Mouse (Mus musculus): Measurements from ENCODE around the gene Trem2.
"Not testable (repeated sequence)": the region's sequence is repeated elsewhere in the genome, so short reads cannot be mapped to it uniquely, and the experiment has no call there.

The Trem2 gene

DNA sequence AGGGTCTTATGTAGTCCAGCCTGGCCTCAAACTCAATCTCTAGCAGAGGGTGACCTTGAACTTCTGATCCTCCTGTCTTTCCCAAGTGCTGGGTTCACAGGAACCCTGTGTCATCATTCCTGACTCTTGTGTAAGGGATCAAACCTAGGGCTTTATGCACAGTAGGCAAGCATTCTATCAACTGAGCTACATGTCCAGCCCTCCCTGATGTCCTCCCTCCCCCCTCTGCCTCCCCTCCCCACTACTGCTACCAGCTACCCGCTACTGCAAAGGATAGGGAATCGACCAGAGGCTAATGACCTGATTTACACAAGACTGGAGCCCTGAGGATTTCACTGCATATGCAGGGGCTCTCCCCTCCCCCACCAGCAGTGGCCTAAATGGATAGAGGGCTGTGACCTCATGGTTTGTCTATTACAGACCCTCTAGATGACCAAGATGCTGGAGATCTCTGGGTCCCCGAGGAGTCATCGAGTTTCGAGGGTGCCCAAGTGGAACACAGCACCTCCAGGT is 4.5 kb downstream of the Trem2 start:
- DNase-seq (ENCODE audit: low spot score), result no peak

DNA sequence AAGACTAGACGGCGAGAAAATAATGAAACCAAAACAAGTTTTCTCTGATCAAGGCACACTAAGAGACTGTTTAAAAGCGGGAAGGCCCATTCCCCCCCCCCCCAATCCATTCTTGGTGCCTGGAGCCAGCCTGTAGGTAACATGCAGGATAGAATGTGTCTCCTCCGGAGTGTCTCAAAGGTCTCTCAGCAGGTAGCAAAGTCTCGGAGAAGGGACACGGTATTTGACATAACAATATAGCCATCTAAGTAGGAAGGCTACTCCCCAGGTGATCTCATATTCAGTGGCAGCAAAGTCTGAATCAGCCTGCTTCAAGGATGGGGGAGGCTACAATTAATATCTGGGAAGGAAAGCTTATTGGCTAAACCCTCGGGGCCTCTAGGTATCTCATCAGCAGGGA is 6.8 kb downstream of the Trem2 start:
- not testable (repeated sequence) for DNase-seq (ENCODE audit: low spot score)

- DNase-seq (ENCODE audit: low spot score), result no peak
These were observed 9.6 kb downstream of the Trem2 start for GRCm38 (mm10) chr17:48355822-48356221.

DNA sequence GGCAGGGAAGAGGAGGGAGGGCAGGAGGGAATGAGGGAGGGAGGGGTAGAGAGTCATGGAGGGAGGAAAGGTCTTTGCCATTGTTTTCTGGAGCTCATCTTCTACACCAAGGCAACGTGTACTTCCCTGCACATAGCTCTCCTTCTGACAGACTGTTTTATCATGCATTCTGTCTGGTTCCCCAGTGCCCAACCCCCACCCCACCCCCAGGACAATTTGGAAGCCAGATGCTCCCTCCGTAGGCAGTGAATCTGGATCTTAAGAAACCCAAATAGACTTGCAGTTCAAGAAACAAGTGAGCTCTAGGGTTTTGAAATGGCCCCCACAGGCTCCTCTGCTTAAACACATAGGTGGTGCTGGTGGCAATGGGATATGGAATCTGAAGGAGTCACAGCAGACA is 11.7 kb downstream of the Trem2 start:
- no peak for DNase-seq (ENCODE audit: low spot score)

DNA sequence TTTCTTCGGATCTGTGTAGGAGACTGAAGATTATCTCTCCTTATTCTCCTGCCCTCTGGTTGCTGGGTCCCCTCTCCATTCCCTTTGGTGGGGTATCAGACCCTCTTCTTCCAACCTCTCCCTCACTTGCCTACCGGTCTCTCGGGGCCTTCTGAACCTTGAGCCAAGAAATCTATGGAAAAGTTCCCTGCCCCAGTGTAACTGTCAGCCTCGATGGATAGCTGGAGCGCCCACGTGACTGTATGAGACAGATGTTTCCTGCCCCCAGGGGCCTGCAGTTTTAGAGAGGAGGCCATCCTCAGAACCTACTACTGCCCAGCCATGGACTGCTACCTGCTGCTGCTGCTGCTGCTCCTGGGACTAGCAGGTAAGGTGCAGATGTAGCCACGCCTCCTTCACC is 13.4 kb downstream of the Trem2 start, which contains the start of gene Treml1:
Gene Treml1, plus strand, starts transcription at position 301 of the 400 bp plus-strand sequence.
- no peak for DNase-seq (ENCODE audit: low spot score)

DNA sequence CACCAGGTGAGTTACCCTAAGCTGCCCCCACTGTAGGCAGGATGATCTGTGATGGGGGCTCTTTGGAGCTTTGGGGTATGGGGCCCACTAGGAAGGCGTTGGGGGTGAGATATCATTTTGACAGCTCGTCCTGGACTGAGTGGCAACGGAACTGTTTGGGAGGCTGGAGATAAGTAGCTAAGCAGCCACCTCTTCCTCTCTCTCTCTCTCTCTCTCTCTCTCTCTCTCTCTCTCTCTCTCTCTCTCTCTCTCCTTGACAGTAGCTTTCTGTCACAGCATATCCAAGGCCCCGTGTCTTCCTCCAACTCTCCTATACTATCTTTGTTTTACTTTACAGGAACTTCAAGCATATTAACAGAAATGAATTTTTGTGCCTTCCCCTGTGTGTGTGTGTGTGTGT is 14.3 kb downstream of the Trem2 start:
- DNase-seq (ENCODE audit: low spot score), result no peak

GRCm38 (mm10) chr17:48362346-48362745 is 16.1 kb downstream of the Trem2 start:
- DNase-seq (ENCODE audit: low spot score), result no peak

DNA sequence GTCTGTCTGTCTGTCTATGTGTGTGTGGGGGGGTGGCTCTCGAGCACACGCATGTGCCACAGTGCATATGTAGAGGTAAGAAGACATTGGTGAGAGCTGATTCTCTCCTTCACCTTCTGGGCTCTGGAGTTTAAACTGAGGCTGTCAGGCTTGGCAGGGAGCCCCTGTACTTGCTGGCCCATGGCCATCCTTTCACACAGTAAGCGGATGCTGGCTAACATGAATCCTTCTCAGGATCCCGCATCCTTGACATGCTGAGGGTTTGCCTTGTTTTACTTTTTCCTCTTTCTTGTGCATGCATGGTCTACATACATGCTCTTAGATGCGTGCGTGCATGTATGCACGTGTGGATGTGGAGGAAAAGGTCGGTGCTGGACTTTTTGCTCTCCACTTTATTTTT is 16.8 kb downstream of the Trem2 start:
- peak; percentile 26 for DNase-seq (ENCODE audit: low spot score)

DNA sequence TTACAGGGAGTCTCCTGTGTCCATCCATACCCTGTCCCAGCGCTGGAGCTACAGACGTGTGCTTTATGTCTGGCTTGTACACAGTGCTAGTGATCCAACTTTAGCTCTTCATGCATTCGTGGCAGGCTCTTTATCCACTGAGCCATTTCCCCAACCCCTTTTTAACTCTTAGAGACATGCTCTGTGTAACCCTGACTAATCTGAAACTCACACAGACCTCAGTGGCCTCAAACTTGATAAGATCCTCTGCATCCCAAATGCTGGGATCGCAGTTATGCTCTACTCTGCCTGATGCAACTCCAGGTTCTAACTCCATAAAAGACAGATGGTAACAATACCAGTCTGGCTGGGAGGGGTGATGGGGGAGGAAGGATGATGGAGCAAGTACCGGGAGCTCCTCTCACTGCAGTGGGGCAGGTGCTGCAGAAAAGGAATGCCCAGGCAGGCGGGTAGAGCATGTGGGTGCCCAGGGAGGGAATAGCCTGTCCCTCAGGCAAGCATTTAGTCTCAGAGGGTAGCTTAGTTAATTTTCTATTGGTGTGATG is 17.3 kb downstream of the Trem2 start:
- no peak for DNase-seq (ENCODE audit: low spot score)

DNA sequence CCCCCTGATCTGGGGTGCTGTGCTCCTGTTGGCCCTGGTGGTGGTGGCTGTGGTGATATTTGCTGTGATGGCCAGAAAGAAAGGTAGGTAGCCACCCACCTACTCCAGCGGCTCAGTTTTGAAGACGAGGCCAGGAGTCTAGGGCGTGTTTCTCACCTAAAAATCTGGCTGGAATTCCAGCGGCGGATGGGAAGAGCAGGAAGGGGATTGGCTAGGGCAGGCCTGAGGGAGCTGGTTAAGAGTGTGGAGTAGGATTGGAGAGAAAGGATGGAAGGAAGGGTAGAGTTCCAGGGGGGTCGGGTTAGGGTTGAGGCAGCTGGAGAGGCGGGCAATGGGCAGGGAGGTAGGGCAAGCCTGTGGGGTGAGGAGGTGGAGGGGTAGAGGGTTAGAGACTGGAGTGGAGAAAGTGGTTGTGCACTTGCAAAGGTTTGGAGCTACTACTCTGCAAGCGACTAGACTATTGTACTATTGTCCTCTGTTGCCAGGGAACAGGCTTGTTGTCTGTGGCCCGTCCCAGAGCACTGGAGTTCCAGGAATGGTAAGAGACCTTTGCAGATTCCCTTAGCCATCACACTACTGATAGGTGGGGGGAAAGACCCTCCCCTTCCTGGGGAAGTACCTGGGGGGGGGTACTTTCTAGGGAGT is 19.4 kb downstream of the Trem2 start:
- DNase-seq (ENCODE audit: low spot score), result no peak

GRCm38 (mm10) chr17:48366806-48367205 is 20.6 kb downstream of the Trem2 start:
- no peak for DNase-seq (ENCODE audit: low spot score)

GRCm38 (mm10) chr17:48371621-48372020 is 25.4 kb downstream of the Trem2 start:
- no peak for DNase-seq (ENCODE audit: low spot score)

GRCm38 (mm10) chr17:48372987-48373386 is 26.8 kb downstream of the Trem2 start:
- DNase-seq (ENCODE audit: low spot score), result no peak

DNA sequence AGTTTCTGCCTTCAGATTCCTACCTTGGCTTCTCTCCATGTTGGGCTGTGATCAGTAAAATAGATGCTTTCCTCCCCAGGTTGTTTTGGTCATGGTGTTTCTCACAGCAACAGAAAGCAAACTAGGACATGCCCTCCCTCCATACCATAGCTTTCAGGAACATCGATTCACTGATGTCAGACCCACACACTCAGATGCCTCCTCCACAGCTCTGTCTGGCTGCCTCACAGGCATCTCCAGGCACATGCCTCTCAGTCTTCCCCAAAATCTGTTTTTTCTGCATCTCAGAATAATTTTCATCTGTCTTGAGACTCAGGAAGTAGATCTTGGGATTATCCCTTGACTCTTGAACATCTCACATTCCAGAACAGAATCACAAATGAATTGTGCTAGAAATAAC is 29.9 kb downstream of the Trem2 start:
- no peak for DNase-seq (ENCODE audit: low spot score)

- DNase-seq (ENCODE audit: low spot score), result no peak
These were observed 32.8 kb downstream of the Trem2 start for GRCm38 (mm10) chr17:48379050-48379449.

DNA sequence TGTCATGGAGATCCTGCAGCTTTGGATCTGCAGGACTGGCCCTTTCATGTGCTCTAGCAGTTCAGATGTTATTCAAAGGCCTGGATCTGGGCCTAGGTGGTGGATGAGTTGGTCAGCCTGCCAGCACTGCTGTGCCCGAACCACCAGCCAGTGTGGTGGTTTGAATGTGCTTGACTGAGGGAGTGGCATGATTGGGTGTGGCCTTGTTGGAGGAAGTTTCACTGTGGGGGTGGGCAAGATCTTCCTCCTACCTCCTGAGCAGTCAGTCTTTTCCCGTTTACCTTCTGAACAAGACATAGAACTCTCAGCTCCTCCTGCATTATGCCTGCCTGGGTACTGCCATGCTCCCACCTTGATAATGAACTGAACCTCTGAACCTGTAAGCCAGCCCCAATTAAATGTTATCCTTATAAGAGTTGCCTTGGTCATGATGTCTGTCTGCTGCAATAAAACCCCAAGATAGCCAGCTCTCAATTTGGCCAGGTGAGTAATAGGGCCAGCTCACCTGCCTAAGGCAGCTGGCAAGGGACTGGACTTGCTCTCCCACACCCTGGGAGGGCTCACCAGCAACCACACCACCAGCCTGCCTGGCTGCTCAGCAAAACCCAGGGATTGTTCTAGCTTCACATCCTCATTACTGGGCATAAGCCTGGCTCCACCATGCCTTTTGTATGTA is 39.7 kb downstream of the Trem2 start:
- no peak for DNase-seq (ENCODE audit: low spot score)

- DNase-seq (ENCODE audit: low spot score), result no peak
These were observed 42.5 kb downstream of the Trem2 start for GRCm38 (mm10) chr17:48388666-48389065.

DNA sequence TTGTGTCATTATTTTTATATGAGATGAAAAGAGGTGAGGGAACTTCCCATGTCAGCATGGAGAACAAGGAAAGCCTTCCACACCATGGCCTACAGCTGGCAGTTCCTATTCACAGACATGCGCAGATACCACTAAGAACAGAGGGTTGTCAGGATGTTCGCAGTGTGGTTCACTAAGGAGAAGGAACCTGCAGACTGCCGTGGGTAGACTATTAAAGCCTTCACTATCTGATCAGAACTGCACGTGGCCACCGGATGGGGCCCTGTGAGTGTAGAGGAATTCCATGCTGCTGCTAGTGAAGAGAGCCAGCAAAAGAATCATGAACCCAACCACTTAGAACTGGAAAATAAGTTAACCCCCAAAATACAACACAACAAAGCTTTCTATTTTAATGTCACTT is 43.2 kb downstream of the Trem2 start:
- no peak for DNase-seq (ENCODE audit: low spot score)

DNA sequence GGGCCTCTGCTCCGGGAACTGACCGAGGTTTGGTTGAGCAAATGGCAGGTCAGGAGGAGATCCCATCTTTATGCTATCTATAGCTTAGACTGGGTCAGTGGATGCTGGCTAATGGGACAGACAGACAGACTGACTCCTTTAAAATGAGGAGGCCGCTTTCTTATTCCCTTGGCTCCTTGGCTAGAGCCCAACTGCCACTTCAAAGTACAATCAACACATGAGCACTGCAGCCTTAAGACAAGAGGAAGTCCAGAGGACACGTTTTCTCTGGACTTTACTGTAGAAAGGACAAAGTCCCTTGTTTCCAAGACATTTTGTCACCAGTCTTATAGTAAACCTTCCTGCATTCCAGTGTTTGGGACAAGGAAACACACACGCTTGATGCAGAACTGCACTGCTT is 45.2 kb downstream of the Trem2 start:
- no peak for DNase-seq (ENCODE audit: low spot score)

DNA sequence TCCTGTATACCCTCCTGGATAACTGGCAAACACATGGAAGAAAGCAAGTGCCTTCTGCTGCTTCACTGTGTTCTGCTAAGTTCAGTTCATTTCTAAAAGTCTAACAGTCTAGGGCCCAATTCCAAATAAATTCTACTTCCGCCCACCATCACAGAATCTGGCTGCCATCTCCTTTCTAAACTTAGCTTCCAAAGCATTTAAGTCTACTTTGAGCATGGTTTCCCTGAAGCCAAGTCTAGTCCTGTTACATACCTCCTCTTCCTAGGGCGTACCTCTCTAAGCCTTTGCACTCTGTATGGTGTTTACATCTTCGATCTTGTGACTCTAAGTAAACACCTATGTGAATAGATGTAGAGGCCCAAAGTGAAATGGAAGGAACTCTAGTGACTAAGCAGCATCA is 46.4 kb downstream of the Trem2 start:
- no peak for DNase-seq (ENCODE audit: low spot score)

- no peak for DNase-seq (ENCODE audit: low spot score)
These were observed 55.5 kb downstream of the Trem2 start for GRCm38 (mm10) chr17:48401710-48402109.

GRCm38 (mm10) chr17:48402751-48403150 is 56.5 kb downstream of the Trem2 start:
- DNase-seq (ENCODE audit: low spot score), result no peak
